Mouse (Mus musculus): ENCODE measurements around the gene Fam241b.

Fam241b gene

GRCm38 (mm10) chr10:62128316-62128951 lies 15.3 kb downstream of the Fam241b start:
- WGBS, result 1% methylated on average over 32 of the region's 32 CpGs

- 36% methylated on average over 21 of the region's 21 CpGs for WGBS
Observed at GRCm38 (mm10) chr10:62127711-62128231, 15.9 kb downstream of the Fam241b start.

- WGBS, result 34% methylated on average over 6 of the region's 6 CpGs
Observed at GRCm38 (mm10) chr10:62127137-62127536, 16.6 kb downstream of the Fam241b start.

GRCm38 (mm10) chr10:62113865-62114647 lies 29.7 kb downstream of the Fam241b start:
- WGBS, result 42% methylated on average over 9 of the region's 9 CpGs

GRCm38 (mm10) chr10:62111207-62111576 lies 32.5 kb downstream of the Fam241b start:
- 26% methylated on average over 6 of the region's 6 CpGs for WGBS

GRCm38 (mm10) chr10:62110504-62111206 lies 33.1 kb downstream of the Fam241b start:
- under 1% methylated on average over 57 of the region's 57 CpGs for WGBS

- WGBS, result 81% methylated on average over 9 of the region's 9 CpGs
Observed at GRCm38 (mm10) chr10:62107048-62107447, 36.7 kb downstream of the Fam241b start.

- 15% methylated on average over 7 of the region's 7 CpGs for WGBS
Observed at GRCm38 (mm10) chr10:62104835-62105576, 38.7 kb downstream of the Fam241b start.

- 12% methylated on average over 7 of the region's 7 CpGs for WGBS
Observed at GRCm38 (mm10) chr10:62101504-62102439, 41.9 kb downstream of the Fam241b start.

- 65% methylated on average over 10 of the region's 10 CpGs for WGBS
Observed at GRCm38 (mm10) chr10:62099749-62100403, 43.8 kb downstream of the Fam241b start.

- 84% methylated on average over 6 of the region's 6 CpGs for WGBS
Observed at GRCm38 (mm10) chr10:62094401-62094800, 49.3 kb downstream of the Fam241b start.

- 71% methylated on average over 7 of the region's 7 CpGs for WGBS
Observed at GRCm38 (mm10) chr10:62093903-62094302, 49.8 kb downstream of the Fam241b start.

- 43% methylated on average over 7 of the region's 7 CpGs for WGBS
Observed at GRCm38 (mm10) chr10:62089071-62089470, 54.6 kb downstream of the Fam241b start.

- 61% methylated on average over 5 of the region's 5 CpGs for WGBS
Observed at GRCm38 (mm10) chr10:62088411-62088810, 55.3 kb downstream of the Fam241b start.

GRCm38 (mm10) chr10:62086826-62087225 lies 56.9 kb downstream of the Fam241b start:
- 62% methylated on average over 5 of the region's 5 CpGs for WGBS

- WGBS, result 59% methylated on average over 2 of the region's 2 CpGs
Observed at GRCm38 (mm10) chr10:62086044-62086443, 57.7 kb downstream of the Fam241b start.

GRCm38 (mm10) chr10:62076248-62077134 lies 67.2 kb downstream of the Fam241b start:
- WGBS, result 69% methylated on average over 11 of the region's 11 CpGs

GRCm38 (mm10) chr10:62071346-62071745 lies 72.4 kb downstream of the Fam241b start:
- 87% methylated on average over 14 of the region's 14 CpGs for WGBS

GRCm38 (mm10) chr10:62070636-62071035 lies 73.1 kb downstream of the Fam241b start:
- WGBS, result 90% methylated on average over 8 of the region's 8 CpGs

Data from cerebral cortex, adult 2 months (tissue).